Mouse (Mus musculus) layer of hippocampus, postnatal 14 days (tissue): ENCODE measurements around the gene Mdga1. TPM values are rescaled to one million over a fixed set of nuclear protein-coding genes. Genes with fewer than 3 reads are reported as not detected.

Experiments used
- DNase-seq, 2 experiments: peaks; one replicate each; pipeline ENCODE4 v3.0.0; 2021 to 2022; ENCODE audit warnings: low spot score in 2 of 2, mixed read lengths in 1 of 2
- long read RNA-seq, 2 experiments: library from polyadenylated mRNA; stranded (forward); transcript quantifications; one replicate each; pipeline ENCODE4 v2.0.0; 2021
- total RNA-seq, 2 experiments: library from RNA; stranded (reverse); gene quantifications; 2 replicates each; pipeline ENCODE4 v1.2.3; 2021

The Mdga1 gene
- total RNA-seq: 10 to 100 TPM; 61.1 to 68.7 TPM
- long read RNA-seq, experiment 1, full-length matches to known transcripts: 3 of 30 reads
- long read RNA-seq, experiment 1, partial matches to known transcripts: 11 of 30 reads
- long read RNA-seq, experiment 1, other reads (novel, unspliced or antisense): 16 of 30 reads
- long read RNA-seq, experiment 2, partial matches to known transcripts: 3 of 21 reads
- long read RNA-seq, experiment 2, other reads (novel, unspliced or antisense): 18 of 21 reads

DNA sequence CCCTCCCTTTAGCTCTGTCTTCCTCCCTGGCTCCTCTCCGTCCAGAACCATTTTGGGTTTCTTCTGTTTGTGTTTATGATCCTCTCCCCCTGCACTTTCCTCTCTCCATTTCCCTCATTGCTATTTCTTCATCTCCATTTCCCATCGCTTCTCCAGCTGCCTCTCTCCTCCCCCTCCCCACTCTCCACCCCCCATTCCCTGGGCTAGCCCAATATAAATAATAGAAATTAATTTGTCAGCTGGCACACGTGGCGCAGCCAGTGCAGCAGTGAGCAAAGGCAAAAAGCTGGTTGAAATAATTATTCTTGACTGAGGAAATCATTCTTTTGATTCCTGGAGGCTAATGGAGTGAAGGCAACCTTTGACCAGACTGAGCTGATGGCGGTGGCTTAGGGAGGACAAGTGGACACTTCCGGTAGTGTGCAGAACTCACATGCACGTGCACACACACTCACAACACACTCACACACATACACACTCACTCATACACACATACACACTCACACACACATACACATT, at the start of gene Mdga1:
Gene Mdga1, minus strand, starts transcription at position 51 of the 519 bp plus-strand sequence.
- no peak for DNase-seq

DNA sequence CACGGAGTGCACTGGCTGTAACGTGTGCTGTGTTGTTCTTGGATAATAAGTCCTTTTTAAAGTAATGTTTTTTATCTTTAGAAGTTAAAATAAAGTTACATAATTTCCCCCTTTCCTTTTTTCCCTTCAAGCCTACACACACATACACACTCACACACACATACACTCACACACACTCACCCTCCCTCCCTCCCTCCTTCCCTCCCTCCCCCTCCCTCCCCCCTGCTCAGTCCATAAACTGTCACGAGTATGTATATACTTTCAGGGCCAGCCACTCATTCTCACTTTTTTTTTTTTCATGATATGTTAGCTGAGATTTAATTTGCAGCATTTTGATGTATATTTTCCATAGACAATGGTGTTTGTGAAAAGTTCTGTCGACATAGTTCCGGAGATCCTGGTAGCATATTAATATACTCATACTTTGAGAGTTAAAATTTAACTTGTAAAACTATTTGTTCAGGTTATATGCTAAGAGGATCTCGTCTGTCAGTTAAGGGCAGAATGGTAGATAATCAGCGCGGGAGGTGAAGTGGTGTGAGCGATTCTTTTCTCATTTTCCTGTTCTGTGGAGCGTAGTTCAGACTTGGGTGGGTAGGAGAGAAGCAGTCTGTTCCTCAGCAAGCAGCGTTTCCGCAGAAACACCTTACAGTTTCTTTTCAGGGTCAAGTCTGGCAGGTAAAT, 49.2 kb upstream of the Mdga1 start:
- no peak for DNase-seq

DNA sequence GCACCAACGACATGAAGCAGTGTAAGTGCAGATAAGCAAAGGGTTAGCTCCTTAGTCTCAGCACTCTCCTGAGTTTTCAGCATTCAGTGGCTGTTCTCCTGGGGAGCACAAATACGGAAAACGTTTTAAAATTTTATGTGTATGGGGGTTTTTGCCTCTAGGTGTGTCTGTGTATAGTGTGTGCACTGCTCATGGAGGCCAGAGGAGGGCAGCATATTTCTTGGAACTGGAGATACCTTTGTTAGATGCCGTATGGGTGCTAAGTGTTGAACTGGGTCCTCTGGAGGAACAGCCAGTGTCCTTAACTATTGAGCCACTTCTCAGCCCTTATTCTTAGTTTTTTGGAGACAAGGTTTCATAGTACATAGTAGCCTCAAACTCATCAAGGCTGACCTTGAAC, 44.8 kb upstream of the Mdga1 start:
- DNase-seq: no peak

DNA sequence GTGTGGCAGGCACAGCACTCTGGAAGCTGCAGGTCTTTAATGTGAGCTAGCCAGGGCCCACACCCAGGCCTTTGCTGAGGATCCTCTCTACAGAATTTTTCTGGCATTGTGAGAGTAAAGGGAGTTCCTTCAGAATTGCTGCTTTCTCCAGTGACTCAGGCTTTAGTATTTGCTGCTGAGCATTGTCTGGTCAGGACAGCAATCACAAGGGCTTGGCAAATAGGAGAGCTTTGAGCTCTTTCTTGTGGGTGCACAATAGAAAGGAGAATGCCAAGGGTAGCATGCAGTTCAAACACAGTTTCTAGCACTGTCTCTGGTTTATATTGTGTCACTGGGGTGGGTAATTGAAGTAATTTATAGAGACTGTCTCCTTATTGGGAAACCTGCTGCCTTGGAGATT, 38.5 kb upstream of the Mdga1 start:
- no peak for DNase-seq

DNA sequence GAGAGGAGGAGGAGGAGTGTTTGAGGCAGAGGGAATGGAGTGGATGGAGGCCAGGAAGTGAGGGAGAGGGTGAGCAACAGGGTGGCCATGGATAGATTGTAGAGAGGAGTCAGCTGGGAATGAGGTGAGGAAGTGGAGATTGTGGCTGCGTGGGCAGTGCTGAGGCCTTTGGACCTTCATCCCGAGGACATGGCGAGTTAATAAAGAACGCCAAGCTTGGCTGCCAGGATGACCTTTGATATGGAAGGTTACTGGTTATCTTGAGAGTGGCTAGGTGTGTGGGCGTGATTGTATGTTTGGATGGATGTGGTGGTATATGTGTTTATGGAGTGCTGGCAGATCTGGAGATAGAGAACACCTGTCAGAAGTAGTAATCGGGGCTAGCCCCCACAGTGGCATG, 38.0 kb upstream of the Mdga1 start:
- no peak for DNase-seq

DNA sequence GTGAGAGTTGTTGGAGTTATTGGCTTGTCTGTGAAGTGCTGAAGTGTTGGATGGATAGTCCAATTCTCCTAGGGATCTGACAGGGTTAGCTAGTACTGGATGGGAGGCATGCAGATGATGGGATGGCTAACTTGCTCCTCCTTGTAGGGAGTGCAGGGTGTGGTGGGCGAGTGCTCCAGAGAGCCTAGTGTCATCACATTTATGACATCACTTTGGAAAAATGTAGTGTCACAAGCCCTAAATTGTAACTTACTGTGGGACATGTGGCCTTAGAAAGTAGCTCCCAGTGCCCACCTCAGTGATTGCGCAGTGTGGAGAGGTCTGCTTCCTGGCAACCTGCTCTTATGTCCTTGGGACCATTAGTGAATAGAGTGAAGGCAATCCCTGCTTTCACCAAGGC, 37.0 kb upstream of the Mdga1 start:
- no peak for DNase-seq

DNA sequence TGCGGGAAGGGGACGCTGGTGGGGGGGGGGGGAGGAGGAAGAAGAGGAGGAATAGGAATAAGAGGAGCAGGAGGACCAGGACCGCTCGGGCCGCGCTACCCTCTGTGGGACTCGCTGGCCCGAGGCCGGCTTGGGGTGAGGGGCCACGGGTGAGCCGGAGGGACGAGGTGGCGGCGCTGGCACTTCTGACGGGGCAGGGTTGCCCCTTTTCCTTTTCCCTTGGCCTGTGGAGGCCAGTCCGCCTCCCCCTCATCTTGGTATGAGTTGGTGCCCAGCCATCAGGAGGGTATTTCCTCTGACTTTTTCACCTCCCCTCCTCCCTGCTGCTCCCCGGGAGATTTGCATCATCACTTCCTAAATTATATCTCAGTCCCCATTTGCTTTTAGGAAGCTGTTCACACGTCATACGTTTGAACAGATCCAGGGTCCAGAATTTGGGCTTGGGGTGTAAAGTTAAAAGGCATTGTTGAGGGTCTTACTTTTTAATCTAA, 35.6 kb upstream of the Mdga1 start:
- DNase-seq: no peak

DNA sequence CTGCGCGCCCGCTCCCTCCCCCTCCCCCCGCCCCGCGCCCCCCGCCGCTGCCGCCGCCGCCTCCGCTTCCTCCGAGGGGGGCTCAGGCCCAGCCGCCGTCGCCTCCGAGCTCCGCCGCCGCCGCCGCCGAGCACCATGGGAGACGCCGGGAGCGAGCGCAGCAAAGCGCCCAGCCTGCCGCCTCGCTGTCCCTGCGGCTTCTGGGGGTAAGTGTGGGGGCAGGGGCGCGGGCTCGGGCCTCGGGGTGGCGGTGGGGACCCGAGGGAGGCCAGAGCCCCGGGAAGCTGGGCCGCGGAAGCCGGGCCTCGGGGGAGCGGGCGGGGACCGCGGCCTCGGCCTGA, 35.2 kb upstream of the Mdga1 start:
- no peak for DNase-seq

DNA sequence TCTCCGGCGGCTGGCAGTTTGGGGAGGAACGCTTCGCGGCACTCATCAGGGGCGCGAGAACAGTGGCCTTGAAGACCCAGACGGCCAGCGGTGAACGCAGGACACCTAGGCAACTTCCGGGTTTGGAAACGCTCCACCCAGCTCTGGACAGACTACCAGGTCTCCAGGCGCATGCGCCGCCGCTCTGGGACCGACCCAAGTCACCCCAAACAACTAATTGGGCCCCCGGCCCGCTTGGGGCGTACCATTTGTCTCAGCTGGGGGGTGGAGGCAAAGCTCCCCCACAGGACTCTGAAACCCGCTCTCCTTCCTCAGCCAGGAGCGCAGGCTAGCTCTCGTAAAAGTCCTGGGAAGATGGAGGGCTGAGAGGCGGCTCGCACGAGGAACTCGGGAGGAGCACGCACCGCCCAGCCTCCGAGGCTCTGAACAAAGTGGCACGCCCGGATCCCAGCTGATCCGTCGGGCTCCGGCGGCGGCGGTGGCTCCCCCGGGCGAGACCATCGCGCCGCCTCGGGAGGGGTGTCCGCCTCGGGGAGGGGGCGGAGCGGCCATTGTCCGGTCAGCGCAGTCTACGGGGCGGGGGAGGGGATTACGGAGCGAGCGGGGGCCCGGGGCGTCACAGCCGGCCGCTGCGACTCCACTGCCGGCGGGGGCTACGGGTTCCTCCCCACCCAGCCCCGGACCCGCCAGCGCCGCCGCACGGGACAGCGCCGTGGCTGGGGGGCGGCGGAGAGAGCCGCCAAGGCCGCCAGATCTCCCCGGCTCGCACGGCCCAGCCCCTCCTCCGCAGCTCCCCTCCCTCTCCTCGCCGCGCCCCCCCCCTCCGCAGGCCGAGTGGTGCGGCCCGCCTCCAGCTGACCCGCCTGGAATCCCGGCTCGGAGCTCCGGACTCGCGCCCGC, 34.6 kb upstream of the Mdga1 start, which contains the start of gene Zfand3:
Gene Zfand3, plus strand, starts transcription at position 531 of the 900 bp plus-strand sequence.
- peak; percentile 95 to 96 for DNase-seq

DNA sequence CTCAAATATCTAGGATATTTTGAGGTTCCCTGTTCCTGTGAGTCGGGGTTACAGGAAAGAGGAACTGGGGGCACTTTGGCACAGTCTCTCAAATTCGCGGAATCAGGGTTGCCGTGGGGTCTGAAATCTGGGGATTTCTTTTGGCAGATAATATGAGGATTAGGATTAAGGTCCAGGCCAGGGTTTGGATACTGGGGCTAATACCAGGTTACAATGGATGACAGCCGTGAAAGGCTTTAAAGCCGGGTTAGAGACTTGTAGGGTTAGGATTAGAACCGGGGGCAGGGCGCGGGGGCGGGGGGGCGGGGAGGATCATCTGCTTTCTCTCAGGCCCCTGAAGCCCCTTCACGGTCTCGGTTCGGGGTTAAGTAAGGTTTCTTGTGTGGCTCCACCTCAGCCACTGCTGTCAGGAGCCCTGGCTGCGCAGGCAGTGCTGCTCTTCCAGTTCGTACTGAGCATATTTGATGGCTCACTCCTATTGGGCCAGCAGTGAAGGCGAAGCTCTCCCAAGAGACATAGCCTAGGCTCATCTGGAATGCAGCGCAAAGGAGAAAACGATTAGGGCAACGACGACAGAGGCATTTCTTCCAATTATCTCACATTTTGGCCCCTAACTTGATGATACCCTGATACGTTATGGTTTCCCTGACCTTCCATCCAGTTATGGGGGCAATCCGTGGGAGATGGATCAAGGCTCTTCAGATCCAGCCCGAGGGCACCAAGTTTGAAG, 28.8 kb upstream of the Mdga1 start:
- no peak for DNase-seq

DNA sequence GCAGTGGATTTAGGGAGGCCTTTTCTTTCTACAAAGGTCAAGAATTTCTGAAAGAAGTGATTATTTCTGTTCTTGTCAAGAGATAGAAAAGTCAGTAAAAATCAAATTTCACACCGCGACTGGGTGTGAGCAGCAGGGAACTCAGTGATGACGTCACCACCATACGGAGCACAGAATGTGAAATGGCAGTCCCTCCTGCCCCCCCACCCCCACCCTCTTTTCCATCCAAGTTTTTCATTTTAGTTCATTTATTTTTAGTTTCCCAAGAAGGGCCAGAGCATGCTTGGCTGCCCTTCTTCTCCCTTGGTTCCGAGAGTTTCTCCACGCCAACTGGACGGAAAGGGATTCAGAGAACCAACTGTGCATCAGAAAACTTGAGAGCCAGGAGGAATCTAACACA, 27.8 kb upstream of the Mdga1 start:
- no peak for DNase-seq

DNA sequence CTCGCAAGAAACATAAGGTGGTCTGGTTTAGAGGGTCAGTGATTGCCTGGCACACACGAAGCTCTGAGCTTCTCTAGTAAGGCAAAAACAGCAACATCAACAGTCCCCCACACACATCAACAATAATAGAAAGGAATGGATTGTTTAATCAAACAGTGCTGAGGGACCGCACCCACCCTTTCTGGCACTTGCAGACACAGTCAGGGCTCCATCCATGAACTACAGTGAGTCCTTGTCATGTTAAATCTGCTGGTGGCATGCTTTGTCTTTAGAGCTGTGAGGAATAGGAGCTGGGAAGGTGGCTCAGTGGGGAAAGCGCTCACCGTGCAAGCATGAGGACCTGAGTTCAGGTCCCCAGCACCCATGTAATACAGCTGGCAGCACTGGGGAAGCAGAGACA, 26.1 kb upstream of the Mdga1 start:
- no peak for DNase-seq

DNA sequence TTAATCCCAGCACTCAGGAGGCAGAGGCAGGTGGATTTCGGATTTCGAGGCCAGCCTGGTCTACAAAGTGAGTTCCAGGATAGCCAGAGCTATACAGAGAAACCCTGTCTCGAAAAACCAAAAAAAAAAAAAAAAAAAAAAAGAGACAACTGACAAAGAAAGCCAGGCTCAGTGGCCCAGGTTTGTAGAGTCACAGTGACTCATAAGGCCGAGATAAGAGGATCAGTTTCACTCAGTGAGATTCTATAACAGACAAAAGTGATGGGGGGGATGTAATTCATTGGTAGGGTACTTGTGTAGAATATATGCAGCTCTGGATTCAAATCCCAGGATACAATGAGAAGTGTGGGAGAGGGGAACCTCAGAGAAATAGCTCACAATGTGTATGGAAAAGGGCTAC, 24.6 kb upstream of the Mdga1 start:
- DNase-seq: no peak

DNA sequence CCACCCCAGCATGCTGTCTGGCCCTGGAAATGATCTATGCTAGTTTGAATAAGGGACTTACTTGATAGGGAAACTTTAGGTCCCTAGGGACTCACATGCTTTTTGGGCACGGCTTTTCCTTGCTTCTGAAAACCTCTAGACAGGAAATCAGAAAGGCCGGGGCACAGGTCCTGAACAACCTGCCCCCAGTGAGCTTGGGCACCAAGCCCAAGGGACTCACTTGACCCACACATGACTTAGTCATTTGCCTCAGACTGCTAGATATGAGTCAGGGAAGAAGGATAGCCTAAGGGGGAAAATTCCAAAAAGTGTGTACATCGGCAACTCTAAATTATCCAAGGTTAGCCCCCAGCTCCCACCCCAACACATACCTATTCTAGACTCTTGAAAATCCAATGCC, 24.1 kb upstream of the Mdga1 start:
- DNase-seq: no peak

DNA sequence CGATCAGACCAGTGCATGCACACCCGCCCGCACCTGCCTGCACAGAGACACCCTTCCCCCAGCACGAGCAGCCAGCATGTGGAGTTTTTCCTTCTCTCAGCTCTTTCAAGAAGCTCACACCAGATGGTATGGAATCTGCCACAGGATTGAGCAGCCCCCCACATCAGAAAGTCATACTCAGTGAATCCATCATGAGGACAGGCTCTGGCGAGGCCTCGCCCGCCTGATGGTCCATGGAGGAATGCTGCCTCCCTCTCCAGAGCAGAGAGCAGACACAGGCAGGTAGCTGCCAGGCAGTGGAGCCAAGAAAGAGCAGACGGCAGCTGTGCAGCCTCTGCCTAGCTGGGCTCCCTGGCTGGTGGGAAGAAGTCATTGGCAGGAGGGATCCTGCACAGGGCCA, 23.6 kb upstream of the Mdga1 start:
- peak; percentile 49 to 64 for DNase-seq

DNA sequence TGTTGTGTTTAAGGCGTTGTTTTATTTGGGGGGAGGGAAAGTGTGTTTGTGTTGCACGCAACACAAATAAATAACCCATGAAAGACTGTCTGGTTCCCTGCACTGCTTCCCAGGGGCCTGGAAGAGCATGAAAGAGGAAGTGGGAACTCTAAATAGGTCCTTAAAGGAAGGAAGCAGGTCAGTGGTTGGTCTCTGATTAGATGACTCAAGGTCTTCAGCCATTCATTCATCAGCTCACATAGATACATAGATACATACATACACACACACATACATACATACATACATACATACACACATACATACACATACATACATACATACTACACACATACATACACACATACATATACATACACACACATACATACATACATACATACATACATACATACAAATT, 21.0 kb upstream of the Mdga1 start:
- no peak for DNase-seq

DNA sequence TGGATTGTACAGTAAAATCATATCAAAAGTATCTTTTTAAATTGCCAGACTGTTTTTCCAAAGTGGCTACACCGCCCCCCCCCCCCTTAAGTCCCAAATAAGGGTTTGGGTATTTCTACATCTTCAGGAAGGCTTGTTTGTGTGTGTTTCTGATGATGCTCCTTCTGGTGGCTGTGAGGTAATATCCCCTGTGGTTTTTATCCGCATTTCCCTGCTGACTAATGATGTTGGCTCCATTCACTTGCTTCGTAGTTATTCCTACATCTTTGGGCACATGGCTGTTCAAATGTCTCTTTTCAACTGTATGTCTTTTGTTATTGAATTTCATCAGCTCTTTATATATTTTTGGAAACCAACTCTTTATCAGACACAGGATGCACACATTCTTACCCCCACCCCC, 20.2 kb upstream of the Mdga1 start:
- no peak for DNase-seq

DNA sequence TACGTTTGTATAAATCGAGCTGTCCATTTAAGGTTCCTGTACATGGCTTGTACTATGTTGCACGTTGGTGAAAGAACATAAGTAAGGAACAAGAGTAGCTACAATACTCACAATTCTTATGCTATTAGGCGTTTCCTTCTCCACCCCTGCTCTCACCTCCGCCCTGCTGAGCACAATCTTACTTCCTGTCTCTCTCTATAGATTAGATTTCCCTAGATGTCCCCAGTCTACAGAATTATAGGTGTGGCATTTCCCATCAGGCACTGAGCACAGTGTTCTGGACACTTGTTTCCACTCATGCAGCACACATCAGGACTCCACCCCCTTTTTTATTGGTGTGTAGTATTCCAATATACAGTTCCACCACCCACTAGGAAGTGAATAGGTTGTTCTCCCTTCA, 19.8 kb upstream of the Mdga1 start:
- DNase-seq: no peak

DNA sequence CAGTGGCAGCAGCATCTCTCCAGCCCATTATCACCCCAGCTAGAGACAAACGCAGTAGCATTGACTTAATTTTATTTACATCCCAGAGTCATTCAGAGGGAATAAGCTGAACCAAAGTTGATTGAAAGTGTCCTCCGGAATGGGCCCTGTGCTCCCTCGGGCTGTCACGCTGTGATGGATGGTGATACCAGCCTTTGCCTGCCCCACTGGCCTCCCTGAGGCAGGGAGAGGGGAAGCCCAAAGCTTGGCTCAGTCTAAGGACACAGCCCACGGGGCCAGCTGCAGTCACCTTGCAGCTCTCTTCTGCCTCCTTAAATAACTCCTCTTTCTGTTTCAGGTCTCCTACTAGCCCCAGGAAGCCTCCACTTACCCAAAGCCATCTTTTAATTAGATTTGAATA, 18.3 kb upstream of the Mdga1 start:
- no peak for DNase-seq

DNA sequence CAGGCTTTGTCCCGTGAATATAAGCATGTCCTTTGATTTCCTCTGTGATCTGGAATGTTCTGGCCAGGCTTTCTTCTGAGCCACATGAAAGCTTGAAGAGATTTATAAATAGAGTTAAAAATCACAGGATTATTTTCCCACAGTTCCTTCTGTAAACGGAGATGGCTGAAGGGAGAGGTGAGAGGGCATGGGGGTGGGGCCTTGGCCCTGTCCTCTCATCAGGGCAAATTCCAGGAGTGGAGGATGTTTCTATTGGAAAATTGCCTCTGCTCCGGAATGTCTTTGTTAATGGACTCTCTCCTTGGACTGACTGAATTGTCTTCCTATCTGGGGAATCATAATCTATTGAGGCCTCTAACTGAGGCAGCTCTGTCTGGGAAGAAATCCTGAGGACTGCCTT, 15.6 kb upstream of the Mdga1 start:
- no peak for DNase-seq

DNA sequence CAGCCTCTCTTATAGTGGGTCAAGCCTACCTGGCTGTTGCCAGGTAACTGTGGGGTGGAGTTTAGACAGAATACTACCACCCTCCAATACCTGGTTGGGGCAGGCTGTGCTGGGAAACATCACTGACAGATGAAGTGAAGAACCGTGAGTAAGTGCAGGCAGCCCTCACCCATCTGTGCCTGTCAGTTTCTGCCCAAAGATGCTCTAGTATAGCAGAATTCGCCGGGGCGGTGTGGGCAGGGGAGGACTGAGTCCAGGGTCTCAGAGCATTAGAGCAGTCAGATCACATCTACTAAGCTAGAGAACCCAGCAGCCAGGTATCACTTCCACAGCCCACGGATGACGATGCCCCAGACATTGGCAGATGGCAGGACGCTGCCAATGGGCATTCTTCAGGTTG, 15.0 kb upstream of the Mdga1 start:
- DNase-seq: peak; percentile 35 to 44
